Mouse (Mus musculus): ENCODE measurements around the gene Bnipl. TPM values are rescaled to one million over a fixed set of nuclear protein-coding genes. Genes with fewer than 3 reads are reported as not detected.

Gene Bnipl
- polyA plus RNA-seq, 1 experiment from 2014 or later = not detected

- H3K4me2 ChIP-seq = no peak overlapping the region
- no peak overlapping the region for H3K27ac ChIP-seq (ENCODE audit: low read depth, low read length)
- 82% methylated on average over 5 of the region's 5 CpGs for WGBS (ENCODE audit: insufficient replicate concordance)
- no peak overlapping the region for H3K9ac ChIP-seq (ENCODE audit: low read depth, low read length)
- no peak overlapping the region for H3K4me3 ChIP-seq (ENCODE audit: low read depth, low read length)
- no peaks in the 10 kb centered on the region for H3K9me3 ChIP-seq (replicated peaks; ENCODE audit: control insufficient read depth, low read length)
- no peaks in the 10 kb centered on the region for H3K27me3 ChIP-seq (ENCODE audit: control insufficient read depth, insufficient read depth, low read length)
- H3K36me3 ChIP-seq (ENCODE audit: control insufficient read depth, insufficient read depth, low read length) = peaks cover 18% of the 10 kb centered on the region
- no peak for ATAC-seq (replicated peaks; ENCODE audit: insufficient number of reproducible peaks, low FRiP score, low TSS enrichment)
- no peaks in the 10 kb centered on the region for H3K4me1 ChIP-seq (ENCODE audit: control insufficient read depth, insufficient read depth, low read length)
These were observed 5.9 kb upstream of the Bnipl start for GRCm38 (mm10) chr3:95256931-95257330.

- H3K27me3 ChIP-seq (ENCODE audit: control insufficient read depth, insufficient read depth, low read length) = no peaks in the 10 kb centered on the region
- 72% methylated on average over 5 of the region's 5 CpGs for WGBS (ENCODE audit: insufficient replicate concordance)
- no peak overlapping the region for H3K9ac ChIP-seq (ENCODE audit: low read depth, low read length)
- no peaks in the 10 kb centered on the region for H3K9me3 ChIP-seq (replicated peaks; ENCODE audit: control insufficient read depth, low read length)
- no peak overlapping the region for H3K4me2 ChIP-seq
- H3K27ac ChIP-seq (ENCODE audit: low read depth, low read length) = no peak overlapping the region
- H3K4me1 ChIP-seq (ENCODE audit: control insufficient read depth, insufficient read depth, low read length) = no peaks in the 10 kb centered on the region
- peaks cover 5% of the 10 kb centered on the region; the same call in 1 of the 2 replicates for H3K36me3 ChIP-seq (ENCODE audit: control insufficient read depth, insufficient read depth, low read length)
- ATAC-seq (replicated peaks; ENCODE audit: insufficient number of reproducible peaks, low FRiP score, low TSS enrichment) = no peak
- no peak overlapping the region for H3K4me3 ChIP-seq (ENCODE audit: low read depth, low read length)
These were observed 632 bp downstream of the Bnipl start for GRCm38 (mm10) chr3:95250361-95250760.

- Histone ChIP-seq H3K4me3 (ENCODE audit: low read depth, low read length) (no peak overlapping the region), H3K27me3 (ENCODE audit: control insufficient read depth, insufficient read depth, low read length) (no peaks in the 10 kb centered on the region), H3K9ac (ENCODE audit: low read depth, low read length) (no peak overlapping the region), H3K27ac (ENCODE audit: low read depth, low read length) (no peak overlapping the region), H3K9me3 (replicated peaks; ENCODE audit: control insufficient read depth, low read length) (no peaks in the 10 kb centered on the region), H3K4me1 (ENCODE audit: control insufficient read depth, insufficient read depth, low read length) (no peaks in the 10 kb centered on the region), H3K36me3 (ENCODE audit: control insufficient read depth, insufficient read depth, low read length) (no peaks in the 10 kb centered on the region), H3K4me2 (no peak overlapping the region)
- no peak for ATAC-seq (replicated peaks; ENCODE audit: insufficient number of reproducible peaks, low FRiP score, low TSS enrichment)
- 67% methylated on average over 1 of the region's 1 CpGs for WGBS (ENCODE audit: insufficient replicate concordance)
These were observed 3.2 kb downstream of the Bnipl start for GRCm38 (mm10) chr3:95247660-95248336.

GRCm38 (mm10) chr3:95246465-95247231 lies 4.3 kb downstream of the Bnipl start:
- no peak for ATAC-seq (replicated peaks; ENCODE audit: insufficient number of reproducible peaks, low FRiP score, low TSS enrichment)
- Histone ChIP-seq H3K36me3 (ENCODE audit: control insufficient read depth, insufficient read depth, low read length) (no peaks in the 10 kb centered on the region), H3K9ac (ENCODE audit: low read depth, low read length) (no peak overlapping the region), H3K27me3 (ENCODE audit: control insufficient read depth, insufficient read depth, low read length) (no peaks in the 10 kb centered on the region), H3K4me2 (no peak overlapping the region), H3K4me1 (ENCODE audit: control insufficient read depth, insufficient read depth, low read length) (no peaks in the 10 kb centered on the region), H3K4me3 (ENCODE audit: low read depth, low read length) (no peak overlapping the region), H3K9me3 (replicated peaks; ENCODE audit: control insufficient read depth, low read length) (no peaks in the 10 kb centered on the region), H3K27ac (ENCODE audit: low read depth, low read length) (no peak overlapping the region)
- WGBS (ENCODE audit: insufficient replicate concordance) = 80% methylated on average over 5 of the region's 5 CpGs

- no peaks in the 10 kb centered on the region for H3K9me3 ChIP-seq (replicated peaks; ENCODE audit: control insufficient read depth, low read length)
- no peak for ATAC-seq (replicated peaks; ENCODE audit: insufficient number of reproducible peaks, low FRiP score, low TSS enrichment)
- 0 out of 2 replicates have a peak, but pooled peaks cover 2% of the 10 kb centered on the region for H3K36me3 ChIP-seq (ENCODE audit: control insufficient read depth, insufficient read depth, low read length)
- H3K9ac ChIP-seq (ENCODE audit: low read depth, low read length) = no peak overlapping the region
- WGBS (ENCODE audit: insufficient replicate concordance) = 73% methylated on average over 2 of the region's 2 CpGs
- no peak overlapping the region for H3K27ac ChIP-seq (ENCODE audit: low read depth, low read length)
- no peak overlapping the region for H3K4me3 ChIP-seq (ENCODE audit: low read depth, low read length)
- no peak overlapping the region for H3K4me2 ChIP-seq
- H3K27me3 ChIP-seq (ENCODE audit: control insufficient read depth, insufficient read depth, low read length) = no peaks in the 10 kb centered on the region
- H3K4me1 ChIP-seq (ENCODE audit: control insufficient read depth, insufficient read depth, low read length) = no peaks in the 10 kb centered on the region
These were observed 7.9 kb downstream of the Bnipl start for GRCm38 (mm10) chr3:95243086-95243485.

- peak within 1 kb of the TSS; percentile 66; the same call in 1 of the 2 replicates for H3K9ac ChIP-seq (ENCODE audit: low read depth, low read length)
- 0 out of 2 replicates have a peak within 1 kb of the TSS, but pooled peaks have one; percentile 0 for H3K4me3 ChIP-seq (ENCODE audit: low read depth, low read length)
- no peaks in the 10 kb centered on the region for H3K4me1 ChIP-seq (ENCODE audit: control insufficient read depth, insufficient read depth, low read length)
- ATAC-seq (replicated peaks; ENCODE audit: insufficient number of reproducible peaks, low FRiP score, low TSS enrichment) = no peak
- no peaks in the 10 kb centered on the region for H3K27me3 ChIP-seq (ENCODE audit: control insufficient read depth, insufficient read depth, low read length)
- H3K27ac ChIP-seq (ENCODE audit: low read depth, low read length) = no peak within 1 kb of the TSS
- peaks cover 7% of the 10 kb centered on the region; the same call in 1 of the 2 replicates for H3K36me3 ChIP-seq (ENCODE audit: control insufficient read depth, insufficient read depth, low read length)
- WGBS (ENCODE audit: insufficient replicate concordance) = 78% methylated on average over 7 of the region's 7 CpGs
- H3K4me2 ChIP-seq = peak within 1 kb of the TSS; percentile 58
- H3K9me3 ChIP-seq (replicated peaks; ENCODE audit: control insufficient read depth, low read length) = no peaks in the 10 kb centered on the region
These were observed 9.5 kb downstream of the Bnipl start, which contains the start of gene Gm128 for GRCm38 (mm10) chr3:95241498-95241897. Gene Gm128, minus strand, starts transcription at chr3:95241598.

GRCm38 (mm10) chr3:95240900-95241299 lies 10.1 kb downstream of the Bnipl start:
- ATAC-seq (replicated peaks; ENCODE audit: insufficient number of reproducible peaks, low FRiP score, low TSS enrichment) = no peak
- Histone ChIP-seq H3K4me2 (peak overlapping the region; percentile 58), H3K9ac (ENCODE audit: low read depth, low read length) (peak overlapping the region; percentile 66; the same call in 1 of the 2 replicates), H3K27me3 (ENCODE audit: control insufficient read depth, insufficient read depth, low read length) (no peaks in the 10 kb centered on the region), H3K9me3 (replicated peaks; ENCODE audit: control insufficient read depth, low read length) (no peaks in the 10 kb centered on the region), H3K4me1 (ENCODE audit: control insufficient read depth, insufficient read depth, low read length) (no peaks in the 10 kb centered on the region), H3K27ac (ENCODE audit: low read depth, low read length) (no peak overlapping the region), H3K4me3 (ENCODE audit: low read depth, low read length) (0 out of 2 replicates have a peak overlapping the region, but pooled peaks have one; percentile 0), H3K36me3 (ENCODE audit: control insufficient read depth, insufficient read depth, low read length) (peaks cover 7% of the 10 kb centered on the region; the same call in 1 of the 2 replicates)
- WGBS (ENCODE audit: insufficient replicate concordance) = 23% methylated on average over 17 of the region's 17 CpGs

GRCm38 (mm10) chr3:95239971-95240370 lies 11.0 kb downstream of the Bnipl start:
- no peaks in the 10 kb centered on the region for H3K27me3 ChIP-seq (ENCODE audit: control insufficient read depth, insufficient read depth, low read length)
- H3K9ac ChIP-seq (ENCODE audit: low read depth, low read length) = no peak overlapping the region
- no peaks in the 10 kb centered on the region for H3K4me1 ChIP-seq (ENCODE audit: control insufficient read depth, insufficient read depth, low read length)
- WGBS (ENCODE audit: insufficient replicate concordance) = 84% methylated on average over 12 of the region's 12 CpGs
- H3K27ac ChIP-seq (ENCODE audit: low read depth, low read length) = no peak overlapping the region
- no peak overlapping the region for H3K4me2 ChIP-seq
- ATAC-seq (replicated peaks; ENCODE audit: insufficient number of reproducible peaks, low FRiP score, low TSS enrichment) = no peak
- no peaks in the 10 kb centered on the region for H3K9me3 ChIP-seq (replicated peaks; ENCODE audit: control insufficient read depth, low read length)
- H3K36me3 ChIP-seq (ENCODE audit: control insufficient read depth, insufficient read depth, low read length) = peaks cover 15% of the 10 kb centered on the region
- no peak overlapping the region; the same call in 1 of the 2 replicates for H3K4me3 ChIP-seq (ENCODE audit: low read depth, low read length)
